21 mouse cellular contexts compared by ENCODE assay signal in genomic region chr2:102933787-102934186, GRCm38 (mm10).
"Had no signal": no experiment of that assay in that cellular context is flagged by ENCODE, and none has a peak within 500 bp of the region (broad histone marks: within the 10 kb centered on the region; RNA-seq: fewer than 3 reads in every experiment).

No protein-coding gene starts in this region.

- ATAC-seq: liver, postnatal 0 days had no signal

- H3K4me3 ChIP-seq: liver, embryonic 15.5 days; lung, embryonic 15.5 days; megakaryocyte, embryonic 14.5 days; midbrain, embryonic 12.5 days; myocyte; neural tube, embryonic 13.5 days; neural tube, embryonic 15.5 days had no signal

- DNase-seq: liver, postnatal 0 days; lung, adult 2 months; lung, postnatal 14 days; lung, postnatal 36 days; midbrain, embryonic 14.5 days; retina, postnatal 1 day; right cerebral cortex, adult 18-20 months; right cerebral cortex, postnatal 25 days; right cerebral cortex, postnatal 4 days; spleen, adult 18-20 months; thymus, adult 18-20 months; thymus, postnatal 14 days; thymus, postnatal 36 days had no signal

- H3K4me2 ChIP-seq: liver, embryonic 15.5 days; lung, embryonic 15.5 days; midbrain, embryonic 12.5 days; neural tube, embryonic 13.5 days; neural tube, embryonic 15.5 days had no signal

- H3K9ac ChIP-seq: liver, embryonic 15.5 days; liver, postnatal 0 days; lung, embryonic 15.5 days; midbrain, embryonic 12.5 days; neural tube, embryonic 13.5 days; neural tube, embryonic 15.5 days had no signal

- H3K4me1 ChIP-seq: midbrain, embryonic 12.5 days; neural tube, embryonic 15.5 days had no signal

- H3K9me3 ChIP-seq: liver, embryonic 15.5 days; lung, embryonic 15.5 days; megakaryocyte, embryonic 14.5 days; midbrain, embryonic 12.5 days; neural tube, embryonic 13.5 days; neural tube, embryonic 15.5 days had no signal

- H3K27ac ChIP-seq: liver, embryonic 15.5 days; lung, embryonic 15.5 days; macrophage; midbrain, embryonic 12.5 days; neural tube, embryonic 13.5 days; neural tube, embryonic 15.5 days had no signal

- H3K36me3 ChIP-seq: liver, embryonic 15.5 days; lung, embryonic 15.5 days; midbrain, embryonic 12.5 days; neural tube, embryonic 13.5 days; neural tube, embryonic 15.5 days had no signal

- H3K27me3 ChIP-seq: liver, embryonic 15.5 days; lung, embryonic 15.5 days; midbrain, embryonic 12.5 days; neural tube, embryonic 13.5 days; neural tube, embryonic 15.5 days had no signal
